Mouse (Mus musculus) MEL (cell line): ENCODE data around the gene Slc44a1. TPM values are rescaled to one million over a fixed set of nuclear protein-coding genes. Genes with fewer than 3 reads are reported as not detected.

Experiments
- DNase-seq: peaks from one replicate; pipeline ENCODE4 v3.0.0; 2011; ENCODE audit warnings: low read depth, low spot score
- H3K27ac ChIP-seq: 2 replicates; pipeline ENCODE4 v1.5.1; 2012; ENCODE audit warnings: low read depth, mild to moderate bottlenecking, control low read depth, low read length, moderate library complexity; ENCODE audit not compliant: control insufficient read depth
- H3K27me3 ChIP-seq, 2 experiments: fragments of 150-350 bp in 1 of 2; sonication (generic) in 1 of 2; 2 replicates each; pipeline ENCODE4 v1.6.1; 2012; ENCODE audit warnings: low read length in 2 of 2, mild to moderate bottlenecking in 2 of 2, improper control_type of control experiment in 1 of 2, moderate library complexity in 1 of 2; ENCODE audit not compliant: insufficient read depth in 2 of 2, control insufficient read depth in 1 of 2
- H3K36me3 ChIP-seq, 2 experiments: 2 replicates each; pipeline ENCODE4 v1.6.1; 2012 to 2014; ENCODE audit warnings: low read length in 2 of 2, improper control_type of control experiment in 1 of 2, inconsistent platforms in 1 of 2, mild to moderate bottlenecking in 1 of 2; ENCODE audit not compliant: insufficient read depth in 2 of 2, control insufficient read depth in 1 of 2
- H3K4me1 ChIP-seq, 2 experiments: fragments of 150-350 bp in 1 of 2; sonication (generic) in 1 of 2; 2 replicates each; pipeline ENCODE4 v1.6.1; 2012; ENCODE audit warnings: low read length in 2 of 2, improper control_type of control experiment in 1 of 2, mild to moderate bottlenecking in 1 of 2; ENCODE audit not compliant: insufficient read depth in 2 of 2, control insufficient read depth in 1 of 2
- H3K4me3 ChIP-seq, 2 experiments: fragments of 150-350 bp in 1 of 2; sonication (generic) in 1 of 2; 2 replicates each; pipeline ENCODE4 v1.5.1; 2012; ENCODE audit warnings: low read depth in 2 of 2, low read length in 2 of 2, mild to moderate bottlenecking in 2 of 2, moderate library complexity in 2 of 2, control low read depth in 1 of 2, improper control_type of control experiment in 1 of 2; ENCODE audit not compliant: control insufficient read depth in 1 of 2, insufficient read depth in 1 of 2
- H3K79me2 ChIP-seq: 2 replicates; pipeline ENCODE4 v1.6.1; 2012; ENCODE audit warnings: mild to moderate bottlenecking, low read length, moderate library complexity; ENCODE audit not compliant: control insufficient read depth, poor library complexity, insufficient read depth
- H3K9ac ChIP-seq: 2 replicates; pipeline ENCODE4 v1.6.1; 2012; ENCODE audit warnings: low read depth, mild to moderate bottlenecking, control low read depth, low read length, moderate library complexity; ENCODE audit not compliant: control insufficient read depth, poor library complexity, severe bottlenecking
- H3K9me3 ChIP-seq: fragments of 150-350 bp; sonication (generic); replicated peaks from 2 replicates; pipeline ENCODE4 v1.6.1; 2012; ENCODE audit warnings: mild to moderate bottlenecking, low read length, improper control_type of control experiment, moderate library complexity; ENCODE audit not compliant: insufficient read depth
- BHLHE40 ChIP-seq: IDR thresholded peaks from 2 replicates; pipeline ENCODE4 v1.6.1; 2012; ENCODE audit warnings: low read depth, mild to moderate bottlenecking, inconsistent platforms, low read length, improper control_type of control experiment, borderline replicate concordance
- EP300 ChIP-seq, 2 experiments: IDR thresholded peaks; 2 replicates each; pipeline ENCODE4 v1.6.1; 2011; ENCODE audit warnings: improper control_type of control experiment in 2 of 2, low read length in 2 of 2, low read depth in 1 of 2, mild to moderate bottlenecking in 1 of 2
- GABPA ChIP-seq: IDR thresholded peaks from 2 replicates; pipeline ENCODE4 v1.6.1; 2012; ENCODE audit warnings: low read depth, mild to moderate bottlenecking, inconsistent platforms, low read length, improper control_type of control experiment, moderate library complexity
- HCFC1 ChIP-seq: IDR thresholded peaks from 2 replicates; pipeline ENCODE4 v1.6.1; 2012; ENCODE audit warnings: low read depth, mild to moderate bottlenecking, inconsistent platforms, low read length, improper control_type of control experiment, moderate library complexity
- JUND ChIP-seq: IDR thresholded peaks from 2 replicates; pipeline ENCODE4 v1.6.1; 2011; ENCODE audit warnings: low read depth, mild to moderate bottlenecking, improper control_type of control experiment, low read length
- MEF2A ChIP-seq: IDR thresholded peaks from 2 replicates; pipeline ENCODE4 v1.6.1; 2014; ENCODE audit warnings: low read depth, mild to moderate bottlenecking, inconsistent platforms, low read length, improper control_type of control experiment; ENCODE audit not compliant: poor library complexity, insufficient replicate concordance, severe bottlenecking; ENCODE audit errors: extremely low read depth
- POLR2A ChIP-seq, 2 experiments: IDR thresholded peaks; 2 replicates each; pipeline ENCODE4 v1.6.1; 2011 to 2012; ENCODE audit warnings: low read length in 2 of 2, mild to moderate bottlenecking in 2 of 2, control low read depth in 1 of 2, improper control_type of control experiment in 1 of 2, low read depth in 1 of 2, moderate library complexity in 1 of 2; ENCODE audit not compliant: control insufficient read depth in 1 of 2, insufficient read depth in 1 of 2, poor library complexity in 1 of 2
- POLR2AphosphoS5 ChIP-seq: IDR thresholded peaks from 2 replicates; pipeline ENCODE4 v1.6.1; 2012; ENCODE audit warnings: low read depth, borderline replicate concordance, mild to moderate bottlenecking, inconsistent platforms, low read length, moderate library complexity, mixed read lengths
- RAD21 ChIP-seq: IDR thresholded peaks from 2 replicates; pipeline ENCODE4 v1.6.1; 2011; ENCODE audit warnings: mild to moderate bottlenecking, low read depth, low read length, improper control_type of control experiment
- RCOR1 ChIP-seq: IDR thresholded peaks from 2 replicates; pipeline ENCODE4 v1.6.1; 2012; ENCODE audit warnings: low read depth, mild to moderate bottlenecking, inconsistent platforms, low read length, improper control_type of control experiment
- SIN3A ChIP-seq: IDR thresholded peaks from 2 replicates; pipeline ENCODE4 v1.6.1; 2012; ENCODE audit warnings: low read length, improper control_type of control experiment, inconsistent platforms
- SMC3 ChIP-seq: IDR thresholded peaks from 2 replicates; pipeline ENCODE4 v1.6.1; 2011; ENCODE audit warnings: low read depth, low read length, improper control_type of control experiment
- TAL1 ChIP-seq: IDR thresholded peaks from 2 replicates; pipeline ENCODE4 v1.6.1; 2012; ENCODE audit warnings: mild to moderate bottlenecking, inconsistent platforms, low read length, moderate library complexity, mixed read lengths
- TBP ChIP-seq: IDR thresholded peaks from 2 replicates; pipeline ENCODE4 v1.8.0; 2011; ENCODE audit warnings: low read depth, low read length, improper control_type of control experiment
- ZKSCAN1 ChIP-seq: IDR thresholded peaks from 2 replicates; pipeline ENCODE4 v1.6.1; 2012; ENCODE audit warnings: low read depth, mild to moderate bottlenecking, inconsistent platforms, low read length, improper control_type of control experiment, moderate library complexity
- ZMIZ1 ChIP-seq: IDR thresholded peaks from 2 replicates; pipeline ENCODE4 v1.6.1; 2012; ENCODE audit warnings: low read depth, mild to moderate bottlenecking, inconsistent platforms, low read length, improper control_type of control experiment, moderate library complexity
- ZNF384 ChIP-seq: IDR thresholded peaks from 2 replicates; pipeline ENCODE4 v1.6.1; 2012; ENCODE audit warnings: low read depth, mild to moderate bottlenecking, inconsistent platforms, low read length, improper control_type of control experiment
- polyA plus RNA-seq, 2 experiments: library from polyadenylated mRNA; stranded (reverse) in 1 of 2; unstranded in 1 of 2; fragments of >175 nt in 1 of 2; fragments of >200 nt in 1 of 2; gene quantifications; 2 replicates each; pipeline versions ENCODE4 v1.2.1 to v1.2.4; 2012; ENCODE audit warnings: low replicate concordance in 2 of 2, low read depth in 1 of 2; ENCODE audit not compliant: insufficient read length in 2 of 2, insufficient read depth in 1 of 2, missing spikeins in 1 of 2
- total RNA-seq: library from RNA; depleted of rRNA; stranded (reverse); fragments of 300-350 nt; gene quantifications from 2 replicates; pipeline ENCODE4 v1.2.3, GENCODE M21; 2012

Slc44a1 gene
- total and polyA plus RNA-seq, 3 experiments: 9.6 to 10.6 TPM; not detected in 1

DNA sequence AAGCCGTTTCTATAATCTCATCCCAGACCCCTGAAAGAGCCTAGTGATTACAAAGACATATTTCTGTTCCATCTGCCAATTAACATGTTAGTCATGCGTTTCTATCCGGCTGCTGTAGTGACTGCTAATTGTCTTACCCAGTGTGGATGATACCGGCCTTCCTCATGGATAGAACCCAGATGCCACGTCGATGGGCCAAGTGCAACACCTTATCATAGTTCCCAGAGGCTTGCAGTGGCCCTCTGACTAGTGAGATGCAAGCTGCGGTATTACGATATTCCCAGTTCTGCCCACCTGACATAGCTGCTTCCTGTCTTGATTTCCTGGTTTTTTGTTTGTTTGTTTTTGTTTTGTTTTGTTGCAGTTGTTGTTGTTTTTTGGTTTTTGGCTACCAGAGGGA is 151.7 kb downstream of the Slc44a1 start:
- Histone ChIP-seq H3K4me3 (no peak overlapping the region), H3K9ac (no peak overlapping the region), H3K27me3 (peaks cover 0 to 2% of the 10 kb centered on the region in 2 experiments; a peak in 1 of 4 replicates), H3K79me2 (no peaks in the 10 kb centered on the region), H3K4me1 (no peaks in the 10 kb centered on the region; a peak in 1 of 4 replicates), H3K27ac (no peak overlapping the region), H3K9me3 (no peaks in the 10 kb centered on the region), H3K36me3 (no peaks in the 10 kb centered on the region)
- TF ChIP-seq EP300 (IDR thresholded peaks at IDR 0.05; ENCODE audit: low read depth in 1 of 2, low read length in 2 of 2) (no peak), ZMIZ1 (no peak), GABPA (no peak), JUND (no peak), POLR2AphosphoS5 (no peak), MEF2A (no peak), RAD21 (no peak), BHLHE40 (no peak), TAL1 (no peak), TBP (no peak), SMC3 (no peak), RCOR1 (no peak), HCFC1 (no peak), ZNF384 (no peak), SIN3A (no peak)
- no peak for DNase-seq

DNA sequence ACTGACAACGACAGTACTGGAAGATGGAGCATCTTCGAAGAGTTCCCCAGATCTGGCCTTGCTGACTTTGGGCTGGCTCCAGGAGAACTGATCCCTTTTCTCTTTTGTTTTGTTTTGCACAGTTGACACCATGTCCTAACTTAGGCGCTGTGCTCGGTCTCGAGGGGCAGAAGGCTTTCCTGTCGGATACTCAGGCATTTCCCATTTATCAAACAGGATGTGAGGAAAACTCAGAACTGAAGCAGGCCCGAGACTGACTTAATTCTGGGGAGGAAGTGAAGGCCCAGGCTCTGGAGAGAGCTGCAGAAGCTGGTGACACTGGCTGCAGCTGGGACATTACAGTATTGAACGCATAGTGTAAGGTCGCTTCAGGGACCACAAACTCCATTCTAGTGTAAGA is 152.2 kb downstream of the Slc44a1 start:
- Histone ChIP-seq H3K4me3 (no peak overlapping the region), H3K79me2 (no peaks in the 10 kb centered on the region), H3K4me1 (no peaks in the 10 kb centered on the region; a peak in 1 of 4 replicates), H3K9me3 (no peaks in the 10 kb centered on the region), H3K9ac (no peak overlapping the region), H3K36me3 (no peaks in the 10 kb centered on the region), H3K27me3 (peaks cover 0 to 2% of the 10 kb centered on the region in 2 experiments; a peak in 2 of 4 replicates), H3K27ac (no peak overlapping the region)
- TF ChIP-seq POLR2A (IDR thresholded peaks at IDR 0.05; ENCODE audit: control insufficient read depth in 1 of 2, insufficient read depth in 1 of 2, low read depth in 1 of 2, low read length in 2 of 2, poor library complexity in 1 of 2) (no peak), JUND (no peak), TBP (no peak), ZMIZ1 (no peak), ZKSCAN1 (no peak), HCFC1 (no peak)
- DNase-seq: no peak
